Mouse (Mus musculus): Measurements from ENCODE around the gene Ipo4. TPM values are rescaled to one million over a fixed set of nuclear protein-coding genes. Genes with fewer than 3 reads are reported as not detected.

Gene Ipo4
- polyA plus RNA-seq (2012; rRNA removed), result 150 and 151 TPM in 2 replicates

DNA sequence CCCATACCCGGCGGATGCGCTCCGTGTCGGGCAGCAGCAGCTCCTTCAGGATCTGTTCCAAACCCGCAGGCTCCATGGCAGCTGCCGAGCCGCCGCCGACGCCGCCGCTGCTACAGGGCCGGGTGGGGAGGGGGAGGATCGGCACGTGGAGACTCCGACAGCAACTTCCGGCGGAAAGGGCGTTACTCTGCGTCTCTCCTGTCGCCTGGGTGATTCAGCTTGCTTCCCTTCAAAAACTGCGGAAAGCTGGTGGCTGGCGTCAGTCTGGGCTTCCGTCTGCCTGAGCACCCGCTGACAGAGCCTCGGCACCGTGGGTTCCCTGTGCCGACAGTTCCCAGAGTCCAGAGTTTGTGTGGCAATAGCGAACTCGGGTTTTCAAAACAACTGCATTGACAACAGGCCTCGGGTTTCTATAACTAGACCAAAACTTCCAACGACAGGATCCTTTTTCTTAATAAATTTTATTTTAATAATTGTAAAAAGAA is at the start of gene Ipo4:
TSS of gene Ipo4 (minus strand) at position 435 of the 485 bp plus-strand sequence.
- Histone ChIP-seq H3K4me1 (ENCODE audit: control insufficient read depth, insufficient read depth, low read length) (peaks cover 7% of the 10 kb centered on the region), H3K27me3 (ENCODE audit: control insufficient read depth, insufficient read depth, low read length) (no peaks in the 10 kb centered on the region), H3K4me3 (replicated peaks; ENCODE audit: insufficient read depth, low read depth, low read length) (peak within 1 kb of the TSS; percentile 66), H3K27ac (ENCODE audit: insufficient read depth, low read length) (peak within 1 kb of the TSS; percentile 44)
- DNase-seq, result peak; percentile 84 to 88
- TF ChIP-seq CTCF (IDR thresholded peaks at IDR 0.05; ENCODE audit: borderline replicate concordance, insufficient read depth, low read depth, low read length) (no peak), POLR2A (IDR thresholded peaks at IDR 0.05; ENCODE audit: borderline replicate concordance, insufficient read depth, low read length) (peak; percentile 60; the same call in 1 of the 2 replicates)
- WGBS, result 1% methylated on average over 33 of the region's 33 CpGs

GRCm38 (mm10) chr14:55682118-55682493 is 46.3 kb upstream of the Ipo4 start:
- peaks cover 4% of the 10 kb centered on the region; the same call in 1 of the 2 replicates for H3K4me1 ChIP-seq (ENCODE audit: control insufficient read depth, insufficient read depth, low read length)
- TF ChIP-seq CTCF (IDR thresholded peaks at IDR 0.05; ENCODE audit: borderline replicate concordance, insufficient read depth, low read depth, low read length) (no peak), POLR2A (IDR thresholded peaks at IDR 0.05; ENCODE audit: borderline replicate concordance, insufficient read depth, low read length) (no peak)
- no peaks in the 10 kb centered on the region for H3K27me3 ChIP-seq (ENCODE audit: control insufficient read depth, insufficient read depth, low read length)
- H3K4me3 ChIP-seq (replicated peaks; ENCODE audit: insufficient read depth, low read depth, low read length), result peak overlapping the region; percentile 75
- no peak overlapping the region for H3K27ac ChIP-seq (ENCODE audit: insufficient read depth, low read length)
- no peak for DNase-seq
- 3% methylated on average over 3 of the region's 3 CpGs for WGBS

GRCm38 (mm10) chr14:55681160-55682117 is 45.7 kb upstream of the Ipo4 start, which contains the start of gene Tinf2:
Tinf2 (minus strand) TSS chr14:55681820.
- Histone ChIP-seq H3K4me1 (ENCODE audit: control insufficient read depth, insufficient read depth, low read length) (peaks cover 4% of the 10 kb centered on the region; the same call in 1 of the 2 replicates), H3K27me3 (ENCODE audit: control insufficient read depth, insufficient read depth, low read length) (no peaks in the 10 kb centered on the region), H3K27ac (ENCODE audit: insufficient read depth, low read length) (peak within 1 kb of the TSS; percentile 27; the same call in 1 of the 2 replicates), H3K4me3 (replicated peaks; ENCODE audit: insufficient read depth, low read depth, low read length) (peak within 1 kb of the TSS; percentile 75)
- peak; percentile 96 to 97 for DNase-seq
- under 1% methylated on average over 66 of the region's 66 CpGs for WGBS
- peak; percentile 31; the same call in 1 of the 2 replicates for TF ChIP-seq POLR2A (IDR thresholded peaks at IDR 0.05; ENCODE audit: borderline replicate concordance, insufficient read depth, low read length)
- TF ChIP-seq CTCF (IDR thresholded peaks at IDR 0.05; ENCODE audit: borderline replicate concordance, insufficient read depth, low read depth, low read length), result peak; percentile 74

GRCm38 (mm10) chr14:55677615-55678014 is 41.9 kb upstream of the Ipo4 start:
- no peaks in the 10 kb centered on the region for H3K27me3 ChIP-seq (ENCODE audit: control insufficient read depth, insufficient read depth, low read length)
- DNase-seq, result no peak
- H3K4me1 ChIP-seq (ENCODE audit: control insufficient read depth, insufficient read depth, low read length), result peaks cover 4% of the 10 kb centered on the region; the same call in 1 of the 2 replicates
- no peak for TF ChIP-seq CTCF (IDR thresholded peaks at IDR 0.05; ENCODE audit: borderline replicate concordance, insufficient read depth, low read depth, low read length)
- TF ChIP-seq POLR2A (IDR thresholded peaks at IDR 0.05; ENCODE audit: borderline replicate concordance, insufficient read depth, low read length), result no peak
- no peak overlapping the region for H3K4me3 ChIP-seq (replicated peaks; ENCODE audit: insufficient read depth, low read depth, low read length)
- 77% methylated on average over 4 of the region's 4 CpGs for WGBS
- no peak overlapping the region for H3K27ac ChIP-seq (ENCODE audit: insufficient read depth, low read length)

- no peak for DNase-seq
- H3K4me1 ChIP-seq (ENCODE audit: control insufficient read depth, insufficient read depth, low read length), result no peaks in the 10 kb centered on the region; the same call in 1 of the 2 replicates
- no peaks in the 10 kb centered on the region for H3K27me3 ChIP-seq (ENCODE audit: control insufficient read depth, insufficient read depth, low read length)
- H3K4me3 ChIP-seq (replicated peaks; ENCODE audit: insufficient read depth, low read depth, low read length), result no peak overlapping the region
- 62% methylated on average over 7 of the region's 7 CpGs for WGBS
- no peak for TF ChIP-seq CTCF (IDR thresholded peaks at IDR 0.05; ENCODE audit: borderline replicate concordance, insufficient read depth, low read depth, low read length)
- no peak for TF ChIP-seq POLR2A (IDR thresholded peaks at IDR 0.05; ENCODE audit: borderline replicate concordance, insufficient read depth, low read length)
- no peak overlapping the region for H3K27ac ChIP-seq (ENCODE audit: insufficient read depth, low read length)
Observed at GRCm38 (mm10) chr14:55672741-55673060, 36.9 kb upstream of the Ipo4 start.

DNA sequence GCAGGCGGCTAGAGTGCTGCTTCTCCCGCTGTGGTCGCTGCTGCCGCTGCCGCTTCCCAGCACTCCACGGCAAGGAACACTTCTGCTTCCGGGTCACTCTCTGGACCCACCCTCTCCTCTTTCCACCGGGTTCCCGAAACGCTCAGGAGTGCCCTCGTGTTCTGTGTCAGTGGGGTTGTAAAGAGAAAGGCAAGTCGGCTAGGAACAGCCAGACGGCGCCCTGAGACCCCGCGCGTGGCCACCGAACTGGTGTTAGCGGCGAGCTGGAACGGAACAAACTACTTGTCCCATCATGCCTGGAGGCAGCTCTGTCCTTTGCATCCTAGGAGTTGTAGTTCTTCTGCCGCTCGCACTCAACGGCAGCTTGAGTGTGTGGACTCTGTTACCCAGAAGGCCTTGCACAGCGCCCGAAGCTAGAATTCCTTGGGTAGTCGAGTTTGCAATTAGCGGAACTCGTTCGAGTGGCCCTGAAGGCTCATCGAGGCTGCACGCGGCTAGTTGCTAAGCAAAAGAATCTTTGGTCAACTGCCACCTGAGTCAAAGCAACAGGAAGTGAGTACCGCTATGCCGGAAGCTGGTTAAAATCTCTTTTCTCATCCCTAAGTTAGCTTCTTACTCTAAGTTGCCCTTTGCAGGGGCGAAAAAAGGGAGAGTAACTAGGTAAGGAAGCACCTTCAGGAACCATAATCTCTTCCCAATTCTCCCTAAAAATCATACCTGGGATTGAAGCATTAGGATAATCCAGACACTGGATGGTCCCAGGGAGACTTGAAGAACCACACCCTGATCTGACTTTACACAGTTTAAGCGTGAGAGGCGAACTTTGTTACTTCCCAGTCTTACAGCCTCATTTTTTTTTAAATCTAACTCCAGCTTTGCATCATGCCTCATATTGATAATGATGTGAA is 36.3 kb upstream of the Ipo4 start, which contains the start of the genes Gmpr2 and Nedd8:
TSS of gene Gmpr2 (plus strand) at position 109 of the 908 bp plus-strand sequence.
TSS of gene Nedd8 (minus strand) at position 292 of the 908 bp plus-strand sequence.
- TF ChIP-seq CTCF (IDR thresholded peaks at IDR 0.05; ENCODE audit: borderline replicate concordance, insufficient read depth, low read depth, low read length), result no peak
- peak; percentile 77 for TF ChIP-seq POLR2A (IDR thresholded peaks at IDR 0.05; ENCODE audit: borderline replicate concordance, insufficient read depth, low read length)
- under 1% methylated on average over 38 of the region's 38 CpGs for WGBS

GRCm38 (mm10) chr14:55671486-55671832 is 35.7 kb upstream of the Ipo4 start:
- H3K4me3 ChIP-seq (replicated peaks; ENCODE audit: insufficient read depth, low read depth, low read length), result peak overlapping the region; percentile 93
- under 1% methylated on average over 12 of the region's 12 CpGs for WGBS
- no peak for TF ChIP-seq CTCF (IDR thresholded peaks at IDR 0.05; ENCODE audit: borderline replicate concordance, insufficient read depth, low read depth, low read length)
- TF ChIP-seq POLR2A (IDR thresholded peaks at IDR 0.05; ENCODE audit: borderline replicate concordance, insufficient read depth, low read length), result no peak
- no peak for DNase-seq
- H3K27me3 ChIP-seq (ENCODE audit: control insufficient read depth, insufficient read depth, low read length), result no peaks in the 10 kb centered on the region
- no peaks in the 10 kb centered on the region; the same call in 1 of the 2 replicates for H3K4me1 ChIP-seq (ENCODE audit: control insufficient read depth, insufficient read depth, low read length)
- H3K27ac ChIP-seq (ENCODE audit: insufficient read depth, low read length), result peak overlapping the region; percentile 89

More for the DNA sequence above, 36.3 kb upstream of the Ipo4 start, which contains the start of the genes Gmpr2 and Nedd8:
- peak; percentile 94 to 95 for DNase-seq
- Histone ChIP-seq H3K4me1 (ENCODE audit: control insufficient read depth, insufficient read depth, low read length) (no peaks in the 10 kb centered on the region; the same call in 1 of the 2 replicates), H3K4me3 (replicated peaks; ENCODE audit: insufficient read depth, low read depth, low read length) (peak within 1 kb of the TSS; percentile 93), H3K27me3 (ENCODE audit: control insufficient read depth, insufficient read depth, low read length) (no peaks in the 10 kb centered on the region), H3K27ac (ENCODE audit: insufficient read depth, low read length) (peak within 1 kb of the TSS; percentile 89)
